Mouse (Mus musculus): Measurements from ENCODE around the gene Dnah7b. TPM values are rescaled to one million over a fixed set of nuclear protein-coding genes. Genes with fewer than 3 reads are reported as not detected.
"Not testable (repeated sequence)": the region's sequence is repeated elsewhere in the genome, so short reads cannot be mapped to it uniquely, and the experiment has no call there.

The Dnah7b gene
- total RNA-seq, 1 experiment from 2014 or later, result 0.05 TPM

GRCm38 (mm10) chr1:46271927-46272326, 205.8 kb downstream of the Dnah7b start:
- no peak for ATAC-seq (replicated peaks in 1 of 2; ENCODE audit: insufficient read depth in 1 of 2, low FRiP score in 2 of 2, low TSS enrichment in 1 of 2, low read depth in 1 of 2, poor library complexity in 2 of 2, severe bottlenecking in 2 of 2)

DNA sequence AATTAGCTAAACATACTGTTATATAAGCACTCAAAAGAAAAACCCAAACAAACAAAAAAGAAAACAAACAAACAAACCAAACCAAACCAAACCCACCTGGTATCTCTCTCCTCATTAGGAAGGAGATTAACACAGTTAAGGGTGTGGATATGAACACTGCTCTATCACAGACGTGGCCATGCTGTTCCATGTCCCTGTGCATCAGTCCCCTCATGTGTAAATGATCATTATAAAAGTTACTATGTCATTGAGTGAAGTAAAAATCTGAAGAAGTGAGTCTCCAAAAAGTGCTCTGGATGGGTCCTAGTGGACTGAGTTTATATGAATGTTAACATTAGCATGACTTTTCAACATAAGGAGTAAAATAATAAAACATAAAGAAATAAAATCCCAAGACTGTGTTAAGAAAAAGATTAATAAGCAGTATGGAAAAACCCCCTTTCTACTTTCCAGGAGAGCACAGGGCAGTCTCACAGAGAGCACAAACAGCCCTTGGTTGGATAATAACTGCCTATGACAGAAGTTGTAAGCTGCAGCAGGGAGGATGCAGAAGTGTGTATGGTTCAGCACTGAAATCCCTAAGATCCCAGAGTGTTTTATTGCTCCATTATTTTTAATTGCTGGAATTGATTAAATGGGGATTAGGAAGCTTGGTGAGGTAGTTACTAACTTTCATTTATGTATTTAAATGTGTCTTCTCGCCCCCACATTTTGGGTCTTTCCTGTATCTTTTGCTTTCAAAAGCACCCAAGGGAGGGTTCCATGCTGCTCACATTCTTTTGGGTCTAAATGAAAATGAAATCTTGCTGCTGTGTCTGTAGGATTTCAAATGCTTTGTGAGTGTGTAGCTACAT, 212.2 kb downstream of the Dnah7b start:
- not testable (repeated sequence) for ATAC-seq (replicated peaks in 1 of 2; ENCODE audit: insufficient read depth in 1 of 2, low FRiP score in 2 of 2, low TSS enrichment in 1 of 2, low read depth in 1 of 2, poor library complexity in 2 of 2, severe bottlenecking in 2 of 2)

DNA sequence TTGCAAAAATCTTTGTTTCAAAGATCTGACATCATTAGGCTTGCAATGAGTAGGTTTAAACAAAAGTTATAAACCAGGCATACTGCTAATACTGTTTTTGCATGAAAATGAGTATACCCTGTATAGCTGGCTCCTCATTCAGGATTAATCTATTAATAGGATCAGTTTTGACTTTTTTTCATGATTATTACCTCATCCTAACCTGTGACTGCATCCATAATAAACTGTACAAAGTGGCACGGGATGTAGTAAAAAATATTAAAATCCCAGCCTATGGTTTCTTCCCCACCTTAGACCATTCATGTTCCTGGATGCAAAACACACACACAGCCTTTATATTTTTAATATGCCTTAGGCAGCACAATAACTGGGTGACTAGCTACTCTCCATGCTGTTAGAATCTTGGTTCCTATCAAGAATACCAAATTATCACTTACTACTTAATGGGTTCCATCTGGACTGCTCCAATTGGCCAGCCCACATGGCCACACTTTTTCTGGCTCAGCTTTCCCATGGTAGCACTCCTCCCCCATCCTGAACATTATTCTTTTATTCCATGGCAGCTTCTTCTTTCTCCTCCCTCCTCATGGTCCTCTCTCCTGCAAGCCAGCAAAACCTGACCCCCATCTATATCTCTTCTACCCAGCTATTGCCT, 212.9 kb downstream of the Dnah7b start:
- ATAC-seq (replicated peaks in 1 of 2; ENCODE audit: insufficient read depth in 1 of 2, low FRiP score in 2 of 2, low TSS enrichment in 1 of 2, low read depth in 1 of 2, poor library complexity in 2 of 2, severe bottlenecking in 2 of 2), result not testable (repeated sequence)

DNA sequence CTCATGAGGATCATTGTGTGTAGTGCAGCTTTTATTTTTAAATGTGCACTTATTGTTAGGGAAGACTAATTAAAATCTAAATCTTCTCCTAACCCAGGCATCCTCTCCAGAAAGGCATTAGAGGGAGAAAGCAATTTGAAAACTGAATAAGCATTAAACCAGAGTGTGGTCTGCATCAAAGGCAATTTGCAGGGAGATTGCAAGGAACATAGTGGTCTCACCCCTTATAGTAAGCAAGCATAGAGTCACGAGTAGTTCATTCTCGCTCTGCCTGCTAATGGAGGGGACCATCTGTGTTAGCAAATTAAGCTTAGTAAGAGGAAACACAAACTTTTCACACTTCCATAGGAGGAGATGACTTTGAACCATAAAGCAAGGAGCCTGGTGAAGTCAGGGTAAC, 228.3 kb downstream of the Dnah7b start:
- ATAC-seq (replicated peaks in 1 of 2; ENCODE audit: insufficient read depth in 1 of 2, low FRiP score in 2 of 2, low TSS enrichment in 1 of 2, low read depth in 1 of 2, poor library complexity in 2 of 2, severe bottlenecking in 2 of 2), result not testable (repeated sequence)

GRCm38 (mm10) chr1:46325942-46326341, 259.8 kb downstream of the Dnah7b start:
- ATAC-seq (replicated peaks in 1 of 2; ENCODE audit: insufficient read depth in 1 of 2, low FRiP score in 2 of 2, low TSS enrichment in 1 of 2, low read depth in 1 of 2, poor library complexity in 2 of 2, severe bottlenecking in 2 of 2), result not testable (repeated sequence)

- ATAC-seq (replicated peaks in 1 of 2; ENCODE audit: insufficient read depth in 1 of 2, low FRiP score in 2 of 2, low TSS enrichment in 1 of 2, low read depth in 1 of 2, poor library complexity in 2 of 2, severe bottlenecking in 2 of 2), result not testable (repeated sequence)
Observed at GRCm38 (mm10) chr1:46345301-46345700, 279.2 kb downstream of the Dnah7b start.

DNA sequence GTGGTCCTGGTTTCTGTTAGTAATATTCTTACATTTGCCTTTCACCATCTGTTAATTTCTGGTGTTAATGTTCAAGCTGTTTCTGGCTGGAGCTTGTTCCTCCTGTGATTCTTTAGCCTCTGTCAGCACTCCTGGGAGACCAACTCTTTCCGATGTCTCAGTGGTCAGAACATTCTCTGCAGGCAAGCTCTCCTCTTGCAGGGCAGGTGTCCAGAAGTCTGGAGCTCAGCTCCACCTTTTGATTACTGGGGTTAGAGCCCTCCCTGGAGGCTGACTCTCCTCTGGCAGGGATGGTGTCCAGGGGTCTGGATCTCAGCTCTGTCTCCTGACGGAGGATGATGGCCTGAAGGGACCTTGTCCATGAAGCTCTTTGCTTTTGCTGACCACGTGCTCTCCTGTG, 314.5 kb downstream of the Dnah7b start:
- not testable (repeated sequence) for ATAC-seq (replicated peaks in 1 of 2; ENCODE audit: insufficient read depth in 1 of 2, low FRiP score in 2 of 2, low TSS enrichment in 1 of 2, low read depth in 1 of 2, poor library complexity in 2 of 2, severe bottlenecking in 2 of 2)

DNA sequence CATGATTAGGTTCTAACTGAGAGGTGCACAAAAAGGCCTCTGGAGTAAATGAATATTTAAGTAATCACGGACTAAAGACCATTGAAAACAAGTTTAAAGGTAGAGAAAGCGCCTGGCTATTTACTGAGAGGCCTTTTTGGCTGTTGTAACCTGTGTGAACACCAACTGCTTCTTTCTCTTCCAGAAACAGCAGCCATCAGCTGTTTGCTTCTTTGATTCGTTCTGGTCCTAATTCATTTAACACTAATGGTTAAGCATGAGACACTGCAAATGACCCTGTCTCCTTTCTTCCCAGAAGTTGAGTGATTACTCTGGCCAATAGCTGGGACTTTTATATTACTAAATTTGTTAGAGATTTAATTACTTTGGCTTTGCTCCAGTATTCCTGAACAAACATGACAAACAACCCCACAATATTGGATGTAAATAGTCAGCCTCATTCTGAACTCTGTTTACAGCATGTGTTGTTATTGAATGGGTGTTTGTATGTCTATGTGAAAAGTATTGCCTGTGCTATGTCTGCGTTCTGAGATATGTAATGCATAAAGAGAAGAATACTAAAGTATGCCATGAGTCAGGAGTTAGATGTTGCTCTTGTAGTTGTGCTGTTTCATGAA, 328.7 kb downstream of the Dnah7b start:
- ATAC-seq (replicated peaks in 1 of 2; ENCODE audit: insufficient read depth in 1 of 2, low FRiP score in 2 of 2, low TSS enrichment in 1 of 2, low read depth in 1 of 2, poor library complexity in 2 of 2, severe bottlenecking in 2 of 2), result not testable (repeated sequence)

GRCm38 (mm10) chr1:46408324-46409115, 342.4 kb downstream of the Dnah7b start:
- no peak for ATAC-seq (replicated peaks in 1 of 2; ENCODE audit: insufficient read depth in 1 of 2, low FRiP score in 2 of 2, low TSS enrichment in 1 of 2, low read depth in 1 of 2, poor library complexity in 2 of 2, severe bottlenecking in 2 of 2)

- ATAC-seq (replicated peaks in 1 of 2; ENCODE audit: insufficient read depth in 1 of 2, low FRiP score in 2 of 2, low TSS enrichment in 1 of 2, low read depth in 1 of 2, poor library complexity in 2 of 2, severe bottlenecking in 2 of 2), result not testable (repeated sequence)
Observed at GRCm38 (mm10) chr1:46414798-46415197, 348.7 kb downstream of the Dnah7b start.

DNA sequence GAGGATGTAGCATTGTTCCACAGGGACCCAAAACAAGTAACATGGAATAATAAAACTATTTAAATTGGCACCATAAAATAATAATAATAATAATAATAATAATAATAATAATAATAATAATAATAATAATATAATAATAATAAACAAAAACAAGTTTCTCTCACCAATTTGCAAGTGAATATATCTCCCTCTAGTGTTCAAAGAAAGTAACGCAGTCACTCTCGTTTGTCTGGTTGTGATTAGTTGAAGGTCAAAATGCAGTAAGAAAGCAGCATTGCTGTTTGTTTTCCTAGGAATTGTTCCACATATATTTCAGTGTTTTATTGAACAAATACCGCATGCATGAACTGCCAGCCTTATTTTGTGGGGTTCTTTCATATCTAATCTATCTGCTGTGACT, 350.8 kb downstream of the Dnah7b start:
- ATAC-seq (replicated peaks in 1 of 2; ENCODE audit: insufficient read depth in 1 of 2, low FRiP score in 2 of 2, low TSS enrichment in 1 of 2, low read depth in 1 of 2, poor library complexity in 2 of 2, severe bottlenecking in 2 of 2), result not testable (repeated sequence)

- not testable (repeated sequence) for ATAC-seq (replicated peaks in 1 of 2; ENCODE audit: insufficient read depth in 1 of 2, low FRiP score in 2 of 2, low TSS enrichment in 1 of 2, low read depth in 1 of 2, poor library complexity in 2 of 2, severe bottlenecking in 2 of 2)
Observed at GRCm38 (mm10) chr1:46418966-46419365, 352.9 kb downstream of the Dnah7b start.

Other genes starting within 250 kb of the Dnah7b start
- not detected in 2 replicates for gene Gm5269, start 176.0 kb upstream of the Dnah7b start, total RNA-seq (2017)
- gene Slc40a1, start 139.8 kb upstream of the Dnah7b start, total RNA-seq (2017), result 10.5 and 36.8 TPM in 2 replicates

All from hematopoietic stem cell, adult 5-6 weeks (primary cell).